Mouse (Mus musculus) olfactory bulb, adult 2 months (tissue): ENCODE data around the gene Hsd3b7. TPM values are rescaled to one million over a fixed set of nuclear protein-coding genes. Genes with fewer than 3 reads are reported as not detected.

ENCODE experiments used
- H3K27ac ChIP-seq: fragments of 200-500 bp; 2 replicates; pipeline ENCODE4 v1.5.1; 2012; ENCODE audit warnings: low read depth, low read length; ENCODE audit not compliant: insufficient read depth
- H3K4me1 ChIP-seq: fragments of 200-500 bp; 2 replicates; pipeline ENCODE4 v1.6.1; 2012; ENCODE audit warnings: low read length; ENCODE audit not compliant: control insufficient read depth, insufficient read depth
- H3K4me3 ChIP-seq: fragments of 200-500 bp; 2 replicates; pipeline ENCODE4 v1.5.1; 2012; ENCODE audit warnings: mild to moderate bottlenecking, low read depth, low read length, moderate library complexity; ENCODE audit not compliant: insufficient read depth
- CTCF ChIP-seq: fragments of 200-500 bp; IDR thresholded peaks from 2 replicates; pipeline ENCODE4 v1.5.1; 2012; ENCODE audit warnings: low read depth, mild to moderate bottlenecking, low read length, moderate library complexity; ENCODE audit not compliant: insufficient read depth
- POLR2A ChIP-seq: fragments of 200-500 bp; IDR thresholded peaks from 2 replicates; pipeline ENCODE4 v1.6.1; 2012; ENCODE audit warnings: mild to moderate bottlenecking, low read depth, low read length, moderate library complexity; ENCODE audit not compliant: insufficient read depth
- WGBS: fragments of 180-500 bp; shearing (Covaris S2); methylation state at CpG from one replicate; pipeline ENCODE4 v1.1.7; 2018; 5-methylcytosine and 5-hydroxymethylcytosine counted together
- polyA plus RNA-seq: library from polyadenylated mRNA; stranded (reverse); fragments of >200 nt; gene quantifications from 2 replicates; pipeline ENCODE4 v1.2.4, GENCODE M21; 2012; ENCODE audit warnings: low replicate concordance; ENCODE audit not compliant: missing spikeins, insufficient read depth, insufficient read length

The Hsd3b7 gene
- polyA plus RNA-seq, 1 experiment: not detected

DNA sequence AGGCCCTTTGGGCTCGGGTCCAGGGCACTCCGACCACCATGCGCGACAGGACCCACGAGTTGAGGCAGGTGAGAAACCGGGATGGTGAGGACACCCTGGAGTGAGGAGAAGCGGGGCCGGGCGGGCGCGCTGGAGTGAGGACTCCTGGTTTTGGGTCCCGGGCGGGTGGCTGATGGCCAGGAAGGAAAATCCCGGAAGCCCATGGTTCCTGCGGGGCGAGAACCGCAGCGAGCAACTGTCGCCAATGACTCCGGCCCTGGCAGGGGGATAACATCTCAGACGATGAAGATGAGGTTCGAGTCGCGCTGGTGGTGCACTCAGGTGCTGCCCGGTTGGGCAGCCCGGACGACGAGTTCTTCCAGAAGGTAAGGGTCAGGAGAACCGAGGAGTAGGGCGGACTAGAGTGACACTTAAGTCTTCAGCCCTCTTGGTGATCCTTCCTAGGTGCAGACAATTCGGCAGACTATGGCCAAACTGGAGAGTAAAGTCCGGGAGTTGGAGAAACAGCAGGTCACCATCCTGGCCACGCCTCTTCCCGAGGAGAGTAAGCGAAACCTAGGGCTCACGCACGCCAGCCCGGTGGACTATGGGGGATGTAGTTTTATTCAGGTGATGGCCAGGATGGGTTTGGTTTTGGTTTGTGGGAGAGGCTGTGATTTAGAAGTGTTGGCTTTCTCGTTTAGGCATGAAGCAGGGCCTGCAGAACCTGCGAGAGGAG, 41.8 kb downstream of the Hsd3b7 start:
- H3K4me1 ChIP-seq: peaks cover 4% of the 10 kb centered on the region
- peak overlapping the region; percentile 81 for H3K27ac ChIP-seq
- WGBS: under 1% methylated on average over 40 of the region's 40 CpGs
- TF ChIP-seq CTCF: no peak
- no peak for TF ChIP-seq POLR2A
- peak overlapping the region; percentile 78 for H3K4me3 ChIP-seq

DNA sequence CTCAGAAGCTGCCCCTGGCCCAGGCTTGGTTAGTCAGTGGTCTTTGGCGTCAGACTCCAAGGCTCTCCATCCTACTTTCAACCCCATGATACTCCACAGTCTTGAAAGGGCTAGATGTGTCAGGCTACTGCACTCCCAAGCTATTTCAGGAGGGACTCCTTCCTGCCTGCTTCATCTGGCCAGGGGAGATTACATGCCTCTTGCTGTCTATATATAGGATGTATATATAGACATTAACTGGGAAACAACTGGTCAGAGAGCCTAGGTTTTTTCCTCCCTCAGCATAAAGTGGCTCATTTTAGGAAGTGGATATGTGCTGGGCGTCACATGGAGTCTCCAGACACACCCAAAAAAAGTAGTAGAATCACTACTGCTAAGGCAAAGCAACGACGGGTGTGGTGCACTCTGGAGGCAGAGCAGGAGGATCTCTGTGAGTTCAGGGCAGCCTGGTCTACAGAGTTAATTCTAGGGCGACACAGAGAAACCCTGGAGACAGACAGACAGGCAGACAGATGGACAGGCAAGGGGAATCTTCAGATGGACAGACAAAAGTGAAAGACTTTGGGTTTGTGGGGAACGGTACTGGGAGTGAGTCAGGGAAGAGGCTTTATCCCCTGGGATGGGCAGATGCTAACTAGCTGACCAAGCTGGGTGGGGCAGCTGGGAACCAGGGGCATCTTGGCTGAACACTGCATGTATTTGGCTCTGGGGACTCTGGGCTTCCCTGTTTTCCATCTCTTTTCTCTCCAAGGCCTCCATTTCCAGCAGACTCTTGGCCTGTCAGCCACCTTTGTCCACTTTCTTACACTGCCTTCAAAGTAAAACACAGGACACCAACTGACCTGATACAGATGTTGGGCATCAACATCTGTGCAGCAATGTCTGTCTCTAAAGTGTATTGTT, 49.8 kb downstream of the Hsd3b7 start:
- WGBS: 79% methylated on average over 6 of the region's 6 CpGs
- Histone ChIP-seq H3K4me1 (no peaks in the 10 kb centered on the region), H3K27ac (no peak overlapping the region), H3K4me3 (no peak overlapping the region)
- no peak for TF ChIP-seq CTCF
- no peak for TF ChIP-seq POLR2A

DNA sequence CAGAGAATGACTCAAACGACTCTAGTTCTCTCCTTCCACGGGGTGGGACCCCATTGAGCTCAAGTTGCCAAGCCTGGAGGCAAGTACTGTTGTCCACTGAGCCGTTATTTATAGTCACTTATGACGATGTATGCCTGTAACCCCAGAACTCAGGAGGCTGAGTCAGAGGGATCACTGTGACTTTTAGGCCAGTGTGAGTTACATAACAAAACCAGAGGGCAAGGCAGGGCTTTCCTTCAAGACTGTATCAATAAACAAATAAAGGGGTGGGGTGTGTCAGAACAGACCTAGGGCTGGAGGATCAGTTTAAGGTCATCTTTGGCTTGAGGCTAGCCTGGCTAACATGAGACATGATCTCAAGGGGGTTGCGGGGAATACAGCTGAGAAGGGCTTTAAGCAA, 50.5 kb downstream of the Hsd3b7 start:
- H3K4me1 ChIP-seq: no peaks in the 10 kb centered on the region
- H3K4me3 ChIP-seq: no peak overlapping the region
- WGBS: 63% methylated on average over 5 of the region's 5 CpGs
- no peak overlapping the region for H3K27ac ChIP-seq
- TF ChIP-seq POLR2A (no peak), CTCF (no peak)

Other genes with a start within 250 kb of the Hsd3b7 start
- not detected in 2 replicates for gene Tmem265, start 239.2 kb upstream of the Hsd3b7 start, polyA plus RNA-seq
- not detected in 2 replicates for gene Phkg2, start 227.3 kb upstream of the Hsd3b7 start, polyA plus RNA-seq
- not detected in 2 replicates for gene Ccdc189, start 212.0 kb upstream of the Hsd3b7 start, polyA plus RNA-seq
- 81.5 TPM in 1 of 2 replicates, not detected in the other for gene Rnf40, start 211.8 kb upstream of the Hsd3b7 start, polyA plus RNA-seq
- gene Zfp629, start 184.8 kb upstream of the Hsd3b7 start, polyA plus RNA-seq: not detected in 2 replicates
- gene Bcl7c, start 91.7 kb upstream of the Hsd3b7 start, polyA plus RNA-seq: not detected in 2 replicates
- not detected in 2 replicates for gene Ctf1, start 87.9 kb upstream of the Hsd3b7 start, polyA plus RNA-seq
- gene Ctf2, start 68.4 kb upstream of the Hsd3b7 start, polyA plus RNA-seq: not detected in 2 replicates
- not detected in 2 replicates for gene Fbxl19, start 56.1 kb upstream of the Hsd3b7 start, polyA plus RNA-seq
- gene Orai3, start 30.8 kb upstream of the Hsd3b7 start, polyA plus RNA-seq: not detected in 2 replicates
- 526 TPM in 1 of 2 replicates, not detected in the other for gene Setd1a, start 23.9 kb upstream of the Hsd3b7 start, polyA plus RNA-seq
- not detected in 2 replicates for gene Gm49388, start 15.0 kb upstream of the Hsd3b7 start, polyA plus RNA-seq
- not detected in 2 replicates for gene Stx4a, start 23.7 kb downstream of the Hsd3b7 start, polyA plus RNA-seq
- gene Stx1b, start 23.9 kb downstream of the Hsd3b7 start, polyA plus RNA-seq: 303 TPM in 1 of 2 replicates, not detected in the other
- not detected in 2 replicates for gene Zfp646, start 75.6 kb downstream of the Hsd3b7 start, polyA plus RNA-seq
- not detected in 2 replicates for gene Zfp668, start 76.2 kb downstream of the Hsd3b7 start, polyA plus RNA-seq
- not detected in 2 replicates for gene Prss53, start 90.4 kb downstream of the Hsd3b7 start, polyA plus RNA-seq
- gene Gm21974, start 94.8 kb downstream of the Hsd3b7 start, polyA plus RNA-seq: not detected in 2 replicates
- gene Vkorc1, start 95.0 kb downstream of the Hsd3b7 start, polyA plus RNA-seq: not detected in 2 replicates
- not detected in 2 replicates for gene Bckdk, start 103.5 kb downstream of the Hsd3b7 start, polyA plus RNA-seq
- not detected in 2 replicates for gene Kat8, start 111.9 kb downstream of the Hsd3b7 start, polyA plus RNA-seq
- gene Prss8, start 129.5 kb downstream of the Hsd3b7 start, polyA plus RNA-seq: not detected in 2 replicates
- not detected in 2 replicates for gene Prss36, start 146.1 kb downstream of the Hsd3b7 start, polyA plus RNA-seq
- 1,012 and 1,678 TPM in 2 replicates for gene Fus, start 166.9 kb downstream of the Hsd3b7 start, polyA plus RNA-seq
- gene Pycard, start 193.3 kb downstream of the Hsd3b7 start, polyA plus RNA-seq: 340 TPM in 1 of 2 replicates, not detected in the other
- gene Trim72, start 203.3 kb downstream of the Hsd3b7 start, polyA plus RNA-seq: not detected in 2 replicates